Mouse (Mus musculus) adrenal gland, postnatal 10 days (tissue): ENCODE data around the gene Wwox. TPM values are rescaled to one million over a fixed set of nuclear protein-coding genes. Genes with fewer than 3 reads are reported as not detected.

Experiments
- DNase-seq: peaks from one replicate; pipeline ENCODE4 v3.0.0; 2021; ENCODE audit warnings: mixed read lengths
- total RNA-seq, 2 experiments: library from RNA; stranded (reverse); gene quantifications; 2 replicates each; pipeline ENCODE4 v1.2.3; 2021

Wwox gene
- total RNA-seq, 2 experiments from 2014 or later: 20.8 to 28.4 TPM

DNA sequence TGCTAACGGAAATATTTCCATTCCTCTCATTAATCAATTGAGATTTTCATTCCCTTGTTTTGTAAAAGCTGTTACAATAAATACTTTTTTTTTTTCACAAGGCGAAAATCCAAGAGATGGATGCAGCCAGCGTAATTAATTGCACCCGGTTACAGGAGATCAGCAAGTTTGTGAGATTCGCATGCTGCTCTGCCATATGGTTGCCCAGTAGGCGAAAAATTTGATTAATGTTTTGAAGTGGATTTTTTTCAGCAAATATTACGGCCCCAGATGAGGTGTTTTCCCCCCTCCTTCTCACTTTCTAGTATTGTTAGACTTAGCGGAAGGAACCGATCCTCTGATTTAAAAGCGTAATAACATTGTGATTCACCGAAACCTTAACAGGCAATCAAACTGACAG, 160.7 kb downstream of the Wwox start:
- DNase-seq: no peak

DNA sequence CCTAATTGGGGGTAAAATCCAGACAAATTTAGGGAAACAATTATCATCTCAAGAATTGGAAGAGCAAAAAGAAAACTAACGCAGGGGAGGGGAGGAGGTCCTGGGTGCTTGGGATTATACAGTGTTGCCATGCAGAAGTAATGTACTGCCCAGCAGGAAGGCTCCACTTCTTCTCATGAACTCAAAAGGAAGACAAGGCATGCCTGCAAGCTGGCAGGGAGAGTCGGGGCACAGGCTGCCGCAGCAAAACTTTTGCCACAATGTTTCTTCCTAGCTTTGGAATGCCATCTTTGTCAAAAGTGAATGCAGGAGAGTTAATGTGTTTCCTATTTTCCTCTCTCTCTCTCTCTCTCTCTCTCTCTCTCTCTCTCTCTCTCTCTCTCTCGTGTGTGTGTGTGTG, 163.6 kb downstream of the Wwox start:
- DNase-seq: no peak

DNA sequence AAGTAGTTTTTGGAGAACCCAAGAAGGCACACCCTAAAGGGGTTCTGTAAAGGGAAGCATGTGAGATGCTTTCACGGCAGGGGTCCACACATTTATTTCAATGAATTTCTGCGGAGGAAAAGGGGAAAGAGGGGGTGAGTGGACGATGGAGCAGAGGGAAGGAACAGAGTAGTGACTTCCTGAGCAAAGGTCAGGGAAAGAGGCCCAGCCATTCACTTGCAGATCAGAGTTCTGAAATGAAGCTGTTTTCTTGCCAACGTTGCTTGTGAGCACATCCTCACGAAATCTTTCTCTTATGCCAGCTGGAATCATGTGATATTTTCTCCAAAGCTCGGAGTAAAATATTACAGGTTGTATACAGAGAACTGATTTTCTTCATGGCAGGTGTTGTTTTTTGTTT, 164.1 kb downstream of the Wwox start:
- DNase-seq: peak; percentile 20

DNA sequence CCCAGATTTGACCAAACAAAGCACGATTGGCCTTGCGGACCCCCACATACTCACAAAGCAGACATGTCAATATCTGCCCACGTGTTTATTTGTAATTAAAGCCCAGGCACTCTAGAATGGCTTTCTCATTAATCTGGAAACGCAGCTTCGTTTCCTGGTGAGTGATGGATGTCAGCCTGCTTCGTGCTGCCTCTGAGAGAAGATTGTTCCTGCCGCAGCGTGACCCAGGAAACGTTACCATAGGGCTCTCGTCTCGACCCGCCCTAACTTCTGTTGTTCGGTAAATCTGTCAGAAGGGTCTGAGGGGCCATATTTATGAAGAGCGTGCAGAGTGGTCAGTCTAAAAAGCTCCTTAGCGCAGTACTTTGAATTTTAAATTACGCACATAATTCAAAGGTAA, 164.9 kb downstream of the Wwox start:
- DNase-seq: no peak

DNA sequence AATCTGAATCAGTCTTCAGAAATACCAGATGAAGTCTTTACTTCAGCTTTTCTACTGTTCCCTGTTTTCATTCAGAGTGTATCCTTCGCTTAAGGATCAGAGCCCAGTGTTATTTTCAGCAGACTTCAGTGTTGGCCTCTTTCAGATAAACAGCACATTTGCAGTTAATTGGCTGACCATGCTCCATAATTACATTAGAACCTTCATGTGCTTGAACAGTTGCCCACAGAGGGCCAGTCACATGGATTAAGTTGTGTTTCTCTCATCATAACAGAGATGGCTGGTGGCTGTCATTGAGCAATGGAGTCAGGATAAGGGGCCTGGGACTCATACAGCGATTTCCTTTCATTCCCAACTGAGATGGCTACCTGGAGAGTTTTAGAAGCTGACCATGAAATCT, 166.2 kb downstream of the Wwox start:
- DNase-seq: no peak

DNA sequence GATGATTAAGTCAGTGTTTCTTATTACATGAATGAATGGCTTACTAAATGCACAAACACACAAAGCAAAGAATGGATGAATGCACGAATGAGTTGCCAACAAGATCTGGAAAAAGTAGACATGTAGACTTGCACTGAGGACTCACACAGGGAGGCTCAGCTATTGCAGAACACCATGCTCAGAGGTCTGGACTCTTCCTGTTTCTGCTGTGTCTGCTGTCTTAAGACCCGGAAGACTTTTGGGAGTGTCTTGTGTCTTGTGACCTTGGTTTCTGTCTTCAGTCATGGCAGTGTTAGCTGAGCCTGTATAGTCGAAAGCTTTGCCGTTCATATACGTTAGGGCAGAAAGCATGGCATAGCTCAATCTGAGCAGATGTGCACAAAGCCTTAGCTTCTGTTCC, 169.9 kb downstream of the Wwox start:
- no peak for DNase-seq

DNA sequence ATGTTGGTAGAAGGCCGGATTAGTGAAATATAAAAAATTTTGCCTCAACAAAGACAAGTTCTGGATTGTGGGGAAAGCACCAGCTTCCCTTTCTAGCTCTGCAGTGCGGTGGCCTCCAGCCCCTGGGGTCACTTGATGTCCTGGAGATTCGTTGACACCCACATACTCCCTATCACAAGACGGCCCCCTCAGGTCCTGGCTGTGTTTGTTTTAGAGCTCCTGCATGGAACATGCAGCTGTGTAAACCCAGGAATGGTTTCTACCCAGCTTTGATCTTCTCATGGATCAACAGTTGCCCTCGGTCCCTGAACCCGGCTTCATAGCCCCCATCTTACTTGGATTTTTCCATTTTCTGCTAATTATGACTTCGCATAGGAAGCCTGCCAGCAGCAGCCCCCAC, 171.6 kb downstream of the Wwox start:
- no peak for DNase-seq

DNA sequence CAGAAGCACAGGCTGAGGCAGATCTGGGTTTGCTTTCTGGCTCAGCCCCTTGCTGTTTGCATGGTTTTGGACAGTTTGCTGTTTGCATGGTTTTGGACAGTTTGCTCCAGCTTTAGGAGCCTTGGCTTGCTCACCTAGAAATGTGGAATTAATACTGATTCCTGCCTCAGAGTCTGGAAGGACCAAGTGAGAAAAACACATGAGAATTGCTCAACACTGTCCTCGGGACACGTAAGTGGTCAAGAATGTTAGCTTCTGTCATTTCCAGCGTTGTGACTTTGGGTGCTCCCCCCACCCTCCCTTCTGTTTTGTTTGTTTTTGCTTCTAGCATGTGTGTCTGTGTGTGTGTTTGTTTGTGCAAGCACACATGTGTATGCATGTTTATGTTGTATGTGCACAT, 172.6 kb downstream of the Wwox start:
- no peak for DNase-seq

DNA sequence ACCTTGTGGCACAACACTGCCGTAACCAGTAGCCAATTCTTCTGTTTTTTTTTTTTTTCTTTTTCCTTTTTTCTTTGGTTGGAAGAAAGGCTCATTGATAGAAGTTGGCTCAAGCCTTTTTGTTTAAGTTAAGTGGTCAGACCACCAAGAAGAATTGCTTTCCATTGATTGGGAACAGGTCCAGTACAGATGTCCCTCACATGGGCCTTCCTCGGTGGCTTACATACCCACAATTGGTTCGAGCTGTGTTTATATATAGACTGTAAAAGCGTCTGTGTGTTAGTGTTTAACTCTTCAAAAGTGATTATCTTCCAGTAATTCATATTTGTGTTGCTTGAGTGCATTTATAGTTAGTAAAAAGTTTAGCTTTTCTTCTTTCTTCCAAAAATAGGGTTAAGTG, 176.0 kb downstream of the Wwox start:
- DNase-seq: no peak

DNA sequence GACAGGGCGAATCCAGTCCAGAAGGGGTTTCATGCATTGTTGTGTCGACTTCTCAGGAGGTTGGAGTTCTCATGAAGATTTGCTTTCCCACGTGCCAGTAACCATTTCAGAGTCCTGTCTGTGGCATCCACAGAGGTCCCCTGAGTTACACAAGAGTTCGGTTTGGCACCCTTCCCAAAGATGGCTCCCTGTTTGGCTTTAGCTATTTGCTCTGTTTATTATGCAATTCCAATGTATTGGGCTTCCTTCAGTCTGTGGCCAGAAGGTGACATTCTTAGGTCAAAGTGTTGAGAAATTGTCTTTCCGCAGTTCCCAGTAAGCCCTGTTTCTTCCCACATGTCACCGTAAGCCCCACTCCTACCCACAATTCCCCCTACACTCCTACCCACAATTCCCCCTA, 176.5 kb downstream of the Wwox start:
- DNase-seq: peak; percentile 72

DNA sequence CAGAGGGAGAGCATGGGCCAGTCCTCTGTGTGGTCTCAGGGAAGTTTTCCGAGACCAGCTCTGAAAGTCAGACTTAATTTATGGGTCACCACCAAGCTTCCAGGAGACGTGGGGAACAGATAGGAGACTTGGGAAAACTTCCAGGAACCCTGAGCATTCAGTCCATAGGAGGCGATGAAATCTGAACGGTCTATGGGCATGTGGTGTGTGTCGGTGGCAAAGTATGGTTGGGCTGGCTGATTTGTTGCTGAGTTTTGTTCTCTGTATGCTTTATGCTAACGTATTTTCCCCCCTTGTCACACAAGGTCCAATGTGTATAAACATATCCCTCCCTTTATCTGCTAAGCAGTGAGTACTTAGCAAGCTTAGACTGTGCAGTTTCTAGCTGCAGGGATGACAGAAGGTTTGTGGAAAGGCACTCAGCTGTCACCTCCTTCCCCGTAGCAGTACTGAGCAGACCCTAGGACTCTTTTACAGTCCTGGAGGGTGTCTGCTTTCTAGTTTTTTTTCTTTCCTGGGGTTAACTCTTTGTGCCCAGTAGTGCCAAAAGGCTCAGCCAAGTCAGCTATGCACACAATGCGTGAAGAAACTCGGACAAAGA, 179.6 kb downstream of the Wwox start:
- DNase-seq: no peak

DNA sequence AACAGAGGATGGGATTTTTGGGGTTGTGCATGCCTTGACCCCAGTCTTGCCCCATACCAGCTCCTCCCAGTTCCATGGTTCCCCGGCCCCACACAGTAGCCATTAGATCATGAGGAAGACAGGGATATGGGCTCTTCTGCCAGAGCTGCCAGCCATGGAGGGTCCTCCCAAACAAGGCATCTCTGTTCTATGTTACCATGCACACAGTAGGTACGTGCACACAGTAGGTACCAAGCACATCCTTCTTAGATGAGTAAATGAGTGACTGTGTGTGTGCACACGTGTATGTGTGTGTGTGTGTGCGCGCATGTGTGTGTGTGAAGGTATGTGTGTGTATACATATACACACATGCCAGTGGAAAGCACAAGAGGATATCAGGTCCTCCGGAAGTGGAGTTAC, 185.9 kb downstream of the Wwox start:
- no peak for DNase-seq

DNA sequence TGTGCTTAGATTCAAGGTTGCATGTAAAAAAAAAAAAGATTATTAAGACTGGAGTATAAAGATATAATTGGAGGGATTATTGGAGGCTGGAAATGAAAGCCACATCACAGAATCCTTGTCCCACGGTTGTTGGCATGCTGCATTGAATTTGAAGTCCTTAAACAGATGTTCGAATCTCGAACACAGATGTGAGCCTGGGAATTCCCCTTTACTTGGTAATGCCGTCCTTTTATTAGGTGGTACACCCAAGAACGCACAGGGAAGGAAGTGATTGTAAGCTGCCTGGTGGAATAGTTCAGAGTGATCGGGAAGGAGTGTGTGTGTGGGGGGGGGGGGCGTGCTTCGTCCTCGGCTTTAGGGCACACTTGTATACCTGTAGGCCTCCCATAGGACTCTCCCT, 187.4 kb downstream of the Wwox start:
- DNase-seq: no peak

DNA sequence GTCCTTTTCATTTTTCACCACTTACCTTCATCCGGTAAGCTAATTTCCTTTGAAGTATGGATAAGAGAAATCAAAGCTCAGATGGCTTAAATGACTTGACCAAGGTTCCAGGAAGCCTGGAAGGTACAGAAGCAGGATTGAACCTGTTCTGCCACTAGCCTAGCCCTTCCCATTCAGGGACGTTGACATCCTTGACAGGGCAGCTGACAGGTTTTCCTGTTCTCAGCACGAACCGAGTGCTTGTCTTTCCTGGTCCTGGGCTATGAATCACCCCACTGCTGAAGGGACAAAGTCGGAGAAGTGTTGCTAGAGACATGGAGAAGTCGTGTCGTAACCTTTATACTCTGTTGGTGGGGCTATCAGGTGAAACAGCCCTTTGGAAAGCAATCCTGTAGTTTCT, 190.3 kb downstream of the Wwox start:
- no peak for DNase-seq

DNA sequence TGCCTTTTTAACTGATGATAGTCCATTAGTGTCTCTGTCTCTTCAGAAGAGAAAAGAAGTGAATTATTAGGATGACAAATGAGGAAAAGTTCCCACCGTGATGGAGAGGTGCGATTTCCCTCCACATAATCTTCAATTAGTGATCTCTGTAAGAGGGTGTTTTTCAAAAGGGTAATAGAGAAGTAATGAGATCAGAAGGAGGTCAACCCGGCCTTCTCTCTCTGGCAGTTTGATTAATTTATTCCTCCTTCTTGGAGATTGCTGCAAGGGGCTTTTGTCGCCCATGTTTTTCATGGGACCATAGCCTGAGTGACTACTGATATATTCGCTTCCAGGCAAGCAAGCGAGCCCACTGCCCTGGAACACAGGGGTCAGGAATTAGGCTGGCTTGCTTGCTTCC, 191.6 kb downstream of the Wwox start:
- no peak for DNase-seq

DNA sequence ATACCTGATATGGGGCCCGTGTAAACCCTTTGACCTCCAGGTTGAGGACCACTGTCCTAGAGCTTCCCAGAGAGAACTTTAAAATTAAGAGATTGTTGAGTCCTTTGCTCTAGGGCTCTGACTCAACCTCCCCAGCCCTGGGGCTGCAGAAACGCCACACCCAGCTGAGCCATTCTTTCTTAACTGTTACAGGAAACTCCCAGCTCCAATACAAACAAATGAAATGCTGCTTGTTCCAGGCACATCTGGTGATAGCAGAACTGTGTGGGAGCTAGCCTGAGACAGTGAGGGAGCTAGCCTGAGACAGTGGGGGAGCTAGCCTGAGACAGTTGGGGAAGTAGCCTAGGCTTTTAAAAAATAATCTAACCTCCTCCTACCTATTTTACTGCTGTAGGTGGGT, 194.7 kb downstream of the Wwox start:
- no peak for DNase-seq

DNA sequence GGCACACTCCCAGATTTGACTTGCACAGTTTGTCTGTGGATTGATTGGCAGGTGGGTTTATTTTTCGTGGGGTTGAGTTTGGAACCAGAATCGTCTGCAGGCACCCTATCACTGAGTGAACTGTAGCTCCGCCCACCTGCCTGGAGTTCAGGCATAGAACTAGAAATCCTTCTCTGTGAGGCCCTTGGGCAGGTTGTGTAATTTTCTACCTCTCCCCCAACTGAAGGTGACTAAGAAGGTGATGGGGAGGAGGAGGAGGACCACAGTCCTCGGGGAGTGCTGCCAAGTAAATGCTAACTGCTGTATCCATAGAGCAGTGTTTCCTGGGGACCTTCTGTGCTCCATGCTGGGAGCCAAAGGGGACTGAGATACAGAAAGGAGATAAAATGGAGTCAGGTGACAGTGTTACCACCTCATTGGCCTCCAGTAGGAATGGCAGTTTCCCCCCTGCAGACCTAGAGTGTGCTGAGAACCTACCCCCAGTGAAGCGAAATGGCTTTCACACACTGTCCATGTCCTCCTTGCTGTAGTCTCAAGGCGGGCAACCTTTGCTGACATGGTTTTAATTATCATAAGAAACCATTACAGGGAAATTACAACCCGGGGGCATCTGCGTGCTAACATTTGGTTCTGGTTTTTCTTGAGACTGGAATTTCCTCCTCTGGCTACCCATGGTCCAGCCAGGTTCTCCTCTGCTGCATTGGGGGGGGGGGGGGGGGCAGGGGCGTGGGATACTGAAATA, 195.4 kb downstream of the Wwox start:
- no peak for DNase-seq

DNA sequence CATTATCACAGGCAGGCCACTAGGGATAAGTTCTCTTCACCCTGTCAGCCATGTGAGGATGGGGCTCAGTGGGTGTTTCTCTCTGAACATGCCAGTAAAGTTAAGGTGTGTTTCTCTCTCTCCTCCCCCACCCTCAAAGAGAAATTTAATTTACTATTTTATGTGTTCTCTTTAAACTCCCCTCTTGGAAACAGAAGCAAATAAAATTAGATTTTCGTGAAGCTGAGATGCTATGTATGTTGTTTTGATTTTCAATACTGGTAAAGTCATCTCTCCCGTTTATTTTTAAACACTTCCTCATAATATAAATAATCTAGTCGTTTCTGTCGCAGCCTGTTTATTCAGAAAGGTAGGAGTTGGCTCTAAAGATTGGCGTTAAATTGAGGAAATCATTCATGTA, 196.9 kb downstream of the Wwox start:
- DNase-seq: no peak

DNA sequence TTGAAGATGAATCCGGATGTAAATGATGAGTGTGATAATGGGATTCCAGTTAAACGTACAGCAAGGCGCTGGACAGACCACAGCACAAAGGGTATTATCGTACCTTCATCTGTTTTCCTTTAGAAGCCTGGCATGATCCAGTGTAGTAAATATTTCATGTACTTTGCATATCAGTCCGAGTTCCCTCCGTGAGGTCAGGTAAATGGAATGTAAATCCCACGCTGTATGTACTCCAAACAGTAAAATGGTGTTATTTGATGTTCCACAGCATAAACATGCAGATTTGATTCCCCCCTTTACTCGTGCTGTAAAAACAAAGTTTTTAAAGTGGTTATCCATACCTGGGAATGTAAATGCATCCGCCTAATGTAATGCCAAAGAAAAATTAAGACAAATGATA, 202.4 kb downstream of the Wwox start:
- no peak for DNase-seq

DNA sequence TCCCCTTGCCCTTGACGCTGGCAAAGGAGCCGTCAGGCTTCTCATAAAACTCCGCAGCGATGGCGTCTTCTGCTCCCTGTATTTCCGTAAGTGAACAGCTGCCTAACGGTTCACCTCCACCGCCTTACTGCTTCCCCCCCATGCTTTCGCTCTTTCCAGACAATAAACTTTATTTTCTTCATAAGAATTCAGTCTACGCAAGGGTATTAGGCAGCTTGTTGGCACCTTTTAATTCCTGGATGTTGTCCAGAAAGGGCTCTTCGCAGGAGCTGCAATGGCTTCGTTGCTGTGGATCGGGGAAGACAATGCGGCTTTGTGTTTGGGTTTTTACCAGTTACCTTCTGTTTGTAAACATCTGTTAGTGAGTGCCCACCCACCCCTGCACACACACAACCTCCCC, 211.3 kb downstream of the Wwox start:
- DNase-seq: no peak

DNA sequence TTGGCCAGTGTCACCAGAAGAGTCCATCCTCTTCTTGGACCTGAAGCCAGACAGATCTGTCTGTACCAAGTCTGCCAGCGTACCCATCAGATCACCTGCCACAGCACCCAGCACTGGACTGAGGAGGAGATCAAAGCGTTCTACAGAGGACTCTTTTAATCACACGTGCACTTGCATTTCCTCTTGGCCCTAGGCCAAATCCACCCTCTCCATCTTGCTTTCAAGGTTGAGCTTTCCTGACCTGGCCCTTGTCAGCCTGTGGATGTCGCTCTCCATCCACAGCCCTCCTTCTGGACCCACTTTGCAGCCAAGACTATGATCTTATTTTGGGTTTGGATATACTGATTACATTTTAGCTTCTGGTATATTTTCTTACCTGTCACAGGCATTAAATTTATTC, 218.3 kb downstream of the Wwox start:
- peak; percentile 67 for DNase-seq

DNA sequence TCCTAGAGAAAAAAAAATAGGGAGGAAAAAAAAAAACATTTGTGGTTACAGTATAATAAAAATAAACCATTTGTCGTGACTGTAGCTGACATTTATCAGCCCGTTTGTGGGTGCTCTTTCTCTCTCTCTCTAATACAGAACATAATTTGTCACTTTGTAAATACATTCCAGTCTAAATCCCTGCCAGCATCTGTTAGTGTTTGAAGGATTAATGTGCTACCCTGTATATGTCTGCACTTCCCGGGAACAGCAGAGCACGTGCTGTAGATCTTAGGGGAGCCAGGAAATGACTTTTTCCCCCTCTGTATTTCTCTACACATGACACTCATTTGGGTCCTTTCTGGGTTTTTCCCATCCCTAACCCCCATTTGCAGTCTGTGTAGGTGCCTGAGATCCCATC, 219.0 kb downstream of the Wwox start:
- no peak for DNase-seq

DNA sequence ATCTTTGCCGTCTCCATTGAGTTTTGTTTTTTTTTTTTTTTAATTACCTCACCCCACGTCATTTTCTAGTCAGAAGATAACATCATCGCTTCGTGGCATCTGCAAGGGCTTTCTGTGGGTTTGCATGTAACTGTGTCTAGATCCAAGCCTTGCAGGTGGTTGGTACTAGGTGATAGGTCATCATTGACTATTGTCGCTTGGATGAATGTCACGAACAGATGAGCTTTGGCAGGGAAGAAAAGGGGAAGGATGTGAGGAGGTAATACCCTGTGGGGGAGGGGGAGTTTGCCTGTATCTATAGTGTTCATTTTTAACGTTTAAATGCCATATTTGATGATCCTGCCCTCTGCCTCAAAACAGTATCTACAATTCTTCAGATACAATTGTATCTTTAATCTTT, 223.6 kb downstream of the Wwox start:
- DNase-seq: no peak

DNA sequence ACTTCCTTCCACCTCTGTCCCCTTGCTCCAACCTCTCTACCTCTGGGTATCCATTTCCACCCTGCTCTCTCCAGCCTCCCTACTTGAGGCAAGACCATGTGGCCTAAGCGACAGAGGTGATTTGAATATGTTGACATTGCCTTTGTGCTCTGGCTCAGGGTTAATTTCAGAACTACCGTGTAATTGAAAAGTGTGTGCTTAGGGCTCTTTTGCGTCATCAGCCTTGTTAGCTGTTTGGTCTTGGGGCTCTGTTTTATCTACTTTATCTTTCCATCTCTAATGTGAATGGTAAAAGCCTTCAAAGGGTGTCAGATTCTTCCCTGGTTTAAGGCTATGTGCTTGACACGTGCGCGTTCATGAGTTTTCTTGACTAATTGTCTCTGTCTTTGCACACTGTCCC, 226.1 kb downstream of the Wwox start:
- DNase-seq: no peak

DNA sequence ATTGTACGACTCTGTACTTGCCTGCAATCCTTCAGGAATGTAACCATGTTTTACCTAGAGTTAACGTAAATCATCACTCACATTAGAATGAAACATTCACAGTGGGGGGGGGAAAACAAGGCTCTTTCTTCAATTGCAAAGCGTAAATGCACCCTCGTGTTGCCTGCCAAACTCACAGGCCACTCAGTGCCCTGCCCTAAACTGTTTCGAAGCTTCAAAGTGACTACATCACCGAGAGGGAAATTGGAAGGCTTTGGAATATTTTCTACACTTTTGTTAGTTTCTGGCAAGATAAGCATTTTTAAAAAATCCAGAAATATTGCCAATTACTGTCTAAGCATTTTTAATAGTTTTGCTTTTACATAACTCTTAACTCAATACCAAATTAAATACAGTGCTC, 231.3 kb downstream of the Wwox start:
- no peak for DNase-seq
